In genomic region chr14:71115095-71115797, GRCm38 (mm10) we compare ENCODE assay signal across 27 mouse cellular contexts.
A peak's percentile ranks its signal among the peaks of the same experiment; 100 is the strongest.
DNase-seq lines count a peak whose midpoint lies in the region; ATAC-seq and TF ChIP-seq lines count a peak whose summit lies in the region.
"Had no signal": no experiment of that assay in that cellular context is flagged by ENCODE, and none has a peak within 500 bp of the region (broad histone marks: within the 10 kb centered on the region; RNA-seq: fewer than 3 reads in every experiment).

No protein-coding gene starts in this region.

- WGBS in hindbrain, embryonic 12.5 days = 80% methylated on average over 8 of the region's 8 CpGs
- WGBS in hindbrain, embryonic 10.5 days = 82% methylated on average over 8 of the region's 8 CpGs
- WGBS in hindbrain, embryonic 15.5 days = 63% methylated on average over 8 of the region's 8 CpGs
- WGBS in midbrain, embryonic 16.5 days = 80% methylated on average over 8 of the region's 8 CpGs
- WGBS in liver, embryonic 11.5 days = 72% methylated on average over 8 of the region's 8 CpGs

- no peak overlapping the region for H3K4me3 ChIP-seq in hindbrain, embryonic 12.5 days
- H3K4me3 ChIP-seq in hindbrain, embryonic 10.5 days = no peak overlapping the region
- H3K4me3 ChIP-seq in C2C12 (ENCODE audit: insufficient read depth, poor library complexity, severe bottlenecking) = peak overlapping the region; percentile 2
- no peak overlapping the region for H3K4me3 ChIP-seq in hindbrain, embryonic 15.5 days
- no peak overlapping the region for H3K4me3 ChIP-seq in midbrain, embryonic 16.5 days (ENCODE audit: low read depth, low read length)
- no peak overlapping the region for H3K4me3 ChIP-seq in liver, embryonic 11.5 days (ENCODE audit: low read depth, low read length)
- H3K4me3 ChIP-seq: embryonic facial prominence, embryonic 15.5 days; left cerebral cortex, adult 2 months; limb, embryonic 15.5 days; liver, embryonic 15.5 days; lung, embryonic 15.5 days; myocyte had no signal

- DNase-seq in hindbrain, embryonic 10.5 days (ENCODE audit: low spot score) = no peak
- no peak for DNase-seq in cerebellum, postnatal 4 days (ENCODE audit: low spot score in 2 of 2)
- no peak for DNase-seq in liver, embryonic 11.5 days (ENCODE audit: low spot score)
- DNase-seq in adrenal gland, postnatal 4 days (ENCODE audit: low spot score in 2 of 2) = no peak
- DNase-seq: adrenal gland, adult 2 months; cerebellum, adult 18-20 months; cerebellum, postnatal 25 days; gastrocnemius, postnatal 10 days; kidney, postnatal 36 days; left cerebral cortex, postnatal 4 days; lung, postnatal 36 days; right cerebral cortex, postnatal 25 days had no signal

- no peaks in the 10 kb centered on the region for H3K36me3 ChIP-seq in hindbrain, embryonic 12.5 days
- no peaks in the 10 kb centered on the region for H3K36me3 ChIP-seq in hindbrain, embryonic 10.5 days
- H3K36me3 ChIP-seq in C2C12 (ENCODE audit: control insufficient read depth, insufficient read depth) = no peaks in the 10 kb centered on the region
- no peaks in the 10 kb centered on the region for H3K36me3 ChIP-seq in hindbrain, embryonic 15.5 days
- H3K36me3 ChIP-seq in midbrain, embryonic 16.5 days (ENCODE audit: control insufficient read depth, insufficient read depth, low read length) = no peaks in the 10 kb centered on the region
- no peaks in the 10 kb centered on the region for H3K36me3 ChIP-seq in liver, embryonic 11.5 days (ENCODE audit: control insufficient read depth, insufficient read depth, low read length)
- H3K36me3 ChIP-seq: embryonic facial prominence, embryonic 15.5 days; limb, embryonic 15.5 days; liver, embryonic 15.5 days; lung, embryonic 15.5 days had no signal

- H3K4me2 ChIP-seq in hindbrain, embryonic 12.5 days (replicated peaks) = no peak overlapping the region
- H3K4me2 ChIP-seq in hindbrain, embryonic 15.5 days = no peak overlapping the region
- H3K4me2 ChIP-seq in midbrain, embryonic 16.5 days (ENCODE audit: low read length) = no peak overlapping the region
- no peak overlapping the region for H3K4me2 ChIP-seq in liver, embryonic 11.5 days
- H3K4me2 ChIP-seq: embryonic facial prominence, embryonic 15.5 days; heart, embryonic 11.5 days; limb, embryonic 15.5 days; liver, embryonic 15.5 days; lung, embryonic 15.5 days had no signal

- H3K27me3 ChIP-seq in hindbrain, embryonic 12.5 days = no peaks in the 10 kb centered on the region
- H3K27me3 ChIP-seq in hindbrain, embryonic 10.5 days (ENCODE audit: insufficient read depth, poor library complexity, severe bottlenecking) = no peaks in the 10 kb centered on the region
- H3K27me3 ChIP-seq in C2C12 (ENCODE audit: control insufficient read depth, insufficient read depth, insufficient read length) = no peaks in the 10 kb centered on the region
- no peaks in the 10 kb centered on the region for H3K27me3 ChIP-seq in hindbrain, embryonic 15.5 days
- H3K27me3 ChIP-seq in midbrain, embryonic 16.5 days (ENCODE audit: control insufficient read depth, insufficient read depth, low read depth, low read length) = no peaks in the 10 kb centered on the region
- H3K27me3 ChIP-seq in liver, embryonic 11.5 days (replicated peaks; ENCODE audit: control insufficient read depth, insufficient read depth, low read length) = no peaks in the 10 kb centered on the region
- H3K27me3 ChIP-seq: embryonic facial prominence, embryonic 15.5 days; limb, embryonic 15.5 days; liver, embryonic 15.5 days; lung, embryonic 15.5 days; Patski had no signal

- TF ChIP-seq CTCF in C2C12 (IDR thresholded peaks at IDR 0.05; ENCODE audit: control insufficient read depth, insufficient read depth, insufficient read length) = no peak

- no peaks in the 10 kb centered on the region for H3K79me3 ChIP-seq in C2C12 (ENCODE audit: low read depth)

- H3K9me3 ChIP-seq in hindbrain, embryonic 12.5 days (replicated peaks) = no peaks in the 10 kb centered on the region
- no peaks in the 10 kb centered on the region for H3K9me3 ChIP-seq in hindbrain, embryonic 10.5 days
- no peaks in the 10 kb centered on the region for H3K9me3 ChIP-seq in hindbrain, embryonic 15.5 days
- H3K9me3 ChIP-seq in midbrain, embryonic 16.5 days (replicated peaks; ENCODE audit: control insufficient read depth, low read length, poor library complexity, severe bottlenecking) = no peaks in the 10 kb centered on the region
- no peaks in the 10 kb centered on the region for H3K9me3 ChIP-seq in liver, embryonic 11.5 days (ENCODE audit: control insufficient read depth, low read length)
- H3K9me3 ChIP-seq: embryonic facial prominence, embryonic 15.5 days; limb, embryonic 15.5 days; liver, embryonic 15.5 days; lung, embryonic 15.5 days had no signal

- ATAC-seq in hindbrain, embryonic 12.5 days (ENCODE audit: low FRiP score) = peak; percentile 75; the same call in 1 of the 2 replicates
- peak; percentile 72; the same call in 1 of the 2 replicates for ATAC-seq in hindbrain, embryonic 15.5 days (ENCODE audit: low FRiP score, low read depth)
- ATAC-seq in midbrain, embryonic 16.5 days = no peak
- ATAC-seq in liver, embryonic 11.5 days (replicated peaks; ENCODE audit: low FRiP score) = no peak
- ATAC-seq: CD4-positive, CD25-positive, alpha-beta regulatory T cell, adult 4 months; forebrain, embryonic 14.5 days; intestine, postnatal 0 days; Patski had no signal

- no peaks in the 10 kb centered on the region for H3K4me1 ChIP-seq in hindbrain, embryonic 12.5 days
- no peaks in the 10 kb centered on the region; the same call in 1 of the 2 replicates for H3K4me1 ChIP-seq in hindbrain, embryonic 10.5 days (replicated peaks)
- peaks cover 11% of the 10 kb centered on the region for H3K4me1 ChIP-seq in hindbrain, embryonic 15.5 days (replicated peaks)
- peaks cover 8% of the 10 kb centered on the region; the same call in 1 of the 2 replicates for H3K4me1 ChIP-seq in midbrain, embryonic 16.5 days (ENCODE audit: control insufficient read depth, insufficient read depth, low read length)
- H3K4me1 ChIP-seq in liver, embryonic 11.5 days (replicated peaks; ENCODE audit: control insufficient read depth, insufficient read depth, low read length) = no peaks in the 10 kb centered on the region
- H3K4me1 ChIP-seq: embryonic facial prominence, embryonic 15.5 days; limb, embryonic 15.5 days; liver, embryonic 15.5 days; lung, embryonic 15.5 days had no signal

- no peak overlapping the region for H3K9ac ChIP-seq in hindbrain, embryonic 12.5 days
- H3K9ac ChIP-seq in hindbrain, embryonic 15.5 days = no peak overlapping the region
- H3K9ac ChIP-seq in midbrain, embryonic 16.5 days (ENCODE audit: low read depth, low read length) = no peak overlapping the region
- H3K9ac ChIP-seq in liver, embryonic 11.5 days (ENCODE audit: low read depth, low read length) = no peak overlapping the region
- H3K9ac ChIP-seq: embryonic facial prominence, embryonic 15.5 days; limb, embryonic 15.5 days; liver, embryonic 15.5 days; lung, embryonic 15.5 days had no signal

- no peak overlapping the region for H3ac ChIP-seq in C2C12 (ENCODE audit: control insufficient read depth, insufficient read length, low read depth)

- H3K27ac ChIP-seq in hindbrain, embryonic 12.5 days = no peak overlapping the region
- no peak overlapping the region for H3K27ac ChIP-seq in hindbrain, embryonic 10.5 days
- peak overlapping the region; percentile 47; the same call in 1 of the 2 replicates for H3K27ac ChIP-seq in hindbrain, embryonic 15.5 days (replicated peaks)
- 0 out of 2 replicates have a peak overlapping the region, but pooled peaks have one; percentile 10 for H3K27ac ChIP-seq in midbrain, embryonic 16.5 days (ENCODE audit: low read length)
- H3K27ac ChIP-seq in liver, embryonic 11.5 days (ENCODE audit: low read depth, low read length) = no peak overlapping the region
- H3K27ac ChIP-seq: embryonic facial prominence, embryonic 15.5 days; left cerebral cortex, adult 2 months; limb, embryonic 15.5 days; liver, embryonic 15.5 days; lung, embryonic 15.5 days had no signal

- no peaks in the 10 kb centered on the region for H3K79me2 ChIP-seq in C2C12 (ENCODE audit: control insufficient read depth, insufficient read depth)

TF ChIP-seq in C2C12, 6 proteins besides CTCF, POLR2A, EP300 and RAD21:
- no peak for TF ChIP-seq MYOD1 (IDR thresholded peaks at IDR 0.05; ENCODE audit: control insufficient read depth, insufficient read length, low read depth)
- no peak for TF ChIP-seq CEBPB (IDR thresholded peaks at IDR 0.05; ENCODE audit: low read depth)
- no peak for TF ChIP-seq MYOG (IDR thresholded peaks at IDR 0.05; ENCODE audit: control insufficient read depth, extremely low read depth, insufficient read length)
- TF ChIP-seq USF1 (IDR thresholded peaks at IDR 0.05; ENCODE audit: low read depth) = no peak
- TF ChIP-seq MAX (IDR thresholded peaks at IDR 0.05) = no peak
- TF ChIP-seq FOSL1 (IDR thresholded peaks at IDR 0.05; ENCODE audit: insufficient read depth, low read length, poor library complexity, severe bottlenecking) = no peak

Comparison
In these comparisons a context has a peak if more than half of its experiments do, and no peak if none do; other contexts are left out.
1. H3K27ac ChIP-seq: peak in hindbrain, embryonic 15.5 days (single experiment) and midbrain, embryonic 16.5 days (single experiment); none in hindbrain, embryonic 12.5 days (single experiment), hindbrain, embryonic 10.5 days (single experiment) and liver, embryonic 11.5 days (single experiment).
2. ATAC-seq: peak in hindbrain, embryonic 12.5 days (single experiment) and hindbrain, embryonic 15.5 days (single experiment); none in midbrain, embryonic 16.5 days (single experiment) and liver, embryonic 11.5 days (single experiment).